Comparison of ENCODE assay signal across 9 mouse cellular contexts in the genomic region with DNA sequence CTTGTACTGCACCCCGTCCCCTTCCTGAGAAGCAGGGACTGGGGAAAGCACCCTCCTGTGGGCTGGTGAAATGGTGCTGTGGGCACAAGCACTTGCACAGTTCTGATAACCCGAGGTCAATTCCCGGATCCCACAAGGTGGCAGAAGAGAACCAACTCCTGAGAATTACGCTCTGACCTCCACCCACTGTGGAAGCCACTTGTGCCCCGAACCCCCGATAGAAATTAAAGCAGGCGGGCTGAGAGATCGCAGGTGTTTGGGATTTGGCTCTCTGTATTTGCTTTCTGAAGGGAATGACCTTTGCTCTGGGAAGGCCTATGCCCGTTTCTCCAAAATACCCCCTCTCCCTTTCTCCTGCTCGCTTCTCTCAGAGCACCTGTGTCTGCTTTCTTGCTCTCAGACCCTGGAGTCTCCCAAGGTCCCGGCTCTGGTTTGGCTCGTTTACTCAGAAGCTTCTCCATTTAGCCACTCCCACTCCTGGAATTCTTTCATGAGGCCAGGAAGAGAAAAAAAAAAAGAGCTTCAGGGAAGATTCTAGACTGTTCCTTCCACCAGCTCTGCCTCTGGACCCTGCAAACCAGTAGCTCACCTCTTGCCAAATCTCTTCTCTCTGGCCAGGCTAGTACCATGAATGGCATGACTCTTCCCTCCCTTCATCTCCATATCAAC. TPM values are rescaled to one million over a fixed set of nuclear protein-coding genes. Genes with fewer than 3 reads are reported as not detected.
DNase-seq lines count a peak whose midpoint lies in the region; ATAC-seq lines count a peak whose summit lies in the region.
"Had no signal": no experiment of that assay in that cellular context is flagged by ENCODE, and none has a peak within 500 bp of the region (broad histone marks: within the 10 kb centered on the region; RNA-seq: fewer than 3 reads in every experiment).

No protein-coding gene starts in this region.

- H3K9me3 ChIP-seq in midbrain, embryonic 10.5 days (replicated peaks): no peaks in the 10 kb centered on the region
- H3K9me3 ChIP-seq in midbrain, embryonic 15.5 days: no peaks in the 10 kb centered on the region
- no peaks in the 10 kb centered on the region for H3K9me3 ChIP-seq in stomach, embryonic 16.5 days (replicated peaks; ENCODE audit: control insufficient read depth, low read length)

- H3K4me3 ChIP-seq in midbrain, embryonic 10.5 days: no peak overlapping the region
- no peak overlapping the region for H3K4me3 ChIP-seq in midbrain, embryonic 15.5 days
- no peak overlapping the region for H3K4me3 ChIP-seq in stomach, embryonic 16.5 days (replicated peaks; ENCODE audit: low read length)

- WGBS in midbrain, embryonic 10.5 days: 35% methylated on average over 12 of the region's 12 CpGs
- 28% methylated on average over 12 of the region's 12 CpGs for WGBS in midbrain, embryonic 15.5 days
- WGBS in stomach, embryonic 16.5 days: 26% methylated on average over 12 of the region's 12 CpGs

- no peak for ATAC-seq in midbrain, embryonic 15.5 days (replicated peaks)
- ATAC-seq in stomach, embryonic 16.5 days (ENCODE audit: insufficient read depth, low FRiP score): no peak

- no peak overlapping the region for H3K4me2 ChIP-seq in midbrain, embryonic 15.5 days
- H3K4me2 ChIP-seq in stomach, embryonic 16.5 days (ENCODE audit: low read depth, low read length): no peak overlapping the region

- H3K27ac ChIP-seq in midbrain, embryonic 10.5 days (replicated peaks): peak overlapping the region; percentile 10
- no peak overlapping the region for H3K27ac ChIP-seq in midbrain, embryonic 15.5 days
- peak overlapping the region; percentile 28 for H3K27ac ChIP-seq in stomach, embryonic 16.5 days (ENCODE audit: low read length)

- peaks cover 43% of the 10 kb centered on the region for H3K4me1 ChIP-seq in midbrain, embryonic 10.5 days
- H3K4me1 ChIP-seq in midbrain, embryonic 15.5 days: peaks cover 20% of the 10 kb centered on the region
- peaks cover 20% of the 10 kb centered on the region; the same call in 1 of the 2 replicates for H3K4me1 ChIP-seq in stomach, embryonic 16.5 days (ENCODE audit: control insufficient read depth, insufficient read depth, low read length)

- H3K36me3 ChIP-seq in midbrain, embryonic 10.5 days: no peaks in the 10 kb centered on the region
- H3K36me3 ChIP-seq in midbrain, embryonic 15.5 days (replicated peaks): no peaks in the 10 kb centered on the region
- H3K36me3 ChIP-seq in stomach, embryonic 16.5 days (ENCODE audit: control insufficient read depth, insufficient read depth, low read length): no peaks in the 10 kb centered on the region

- no peaks in the 10 kb centered on the region for H3K27me3 ChIP-seq in midbrain, embryonic 10.5 days (ENCODE audit: low read depth, poor library complexity, severe bottlenecking)
- no peaks in the 10 kb centered on the region for H3K27me3 ChIP-seq in midbrain, embryonic 15.5 days (replicated peaks)
- H3K27me3 ChIP-seq in stomach, embryonic 16.5 days (ENCODE audit: control insufficient read depth, insufficient read depth, low read length): no peaks in the 10 kb centered on the region

- H3K9ac ChIP-seq in midbrain, embryonic 15.5 days: no peak overlapping the region
- no peak overlapping the region for H3K9ac ChIP-seq in stomach, embryonic 16.5 days (ENCODE audit: low read length)

- peak; percentile 42 to 48 for DNase-seq in cerebellum, postnatal 14 days
- no peak for DNase-seq in cerebellum, postnatal 4 days (ENCODE audit: low spot score in 2 of 2)
- no peak for DNase-seq in midbrain, embryonic 10.5 days (ENCODE audit: low spot score)
- peak; percentile 52 to 60 for DNase-seq in kidney, postnatal 4 days
- no peak for DNase-seq in thymus, postnatal 10 days (ENCODE audit: low spot score in 2 of 2)
- no peak for DNase-seq in urinary bladder, postnatal 25 days (ENCODE audit: low spot score)
- DNase-seq: gastrocnemius, postnatal 36 days had no signal

RNA-seq across cellular contexts. Expression of gene Wwc1, which starts 58.0 kb away (rescaled TPM):
- polyA plus RNA-seq in midbrain, embryonic 10.5 days (2016; fragmentation: Nextera tagmentation; extraction: Ambion mirVana): 5.0 and 5.3 TPM in 2 replicates
- polyA plus RNA-seq in midbrain, embryonic 15.5 days (2015; fragmentation: Nextera tagmentation; extraction: Ambion mirVana): 13.2 and 18.1 TPM in 2 replicates
- 5.0 and 5.8 TPM in 2 replicates for polyA plus RNA-seq in stomach, embryonic 16.5 days (2015; fragmentation: Nextera tagmentation; extraction: Ambion mirVana)

Comparison
In these comparisons a context has a peak if more than half of its experiments do, and no peak if none do; other contexts are left out.
1. DNase-seq: peak in cerebellum, postnatal 14 days (2 of 2) and kidney, postnatal 4 days (2 of 2); none in cerebellum, postnatal 4 days (0 of 2), midbrain, embryonic 10.5 days (single experiment), thymus, postnatal 10 days (0 of 2) and urinary bladder, postnatal 25 days (single experiment).